Comparison of ENCODE assay signal across 15 mouse cellular contexts in genomic region chr14:47224476-47225325, GRCm38 (mm10). TPM values are rescaled to one million over a fixed set of nuclear protein-coding genes. Genes with fewer than 3 reads are reported as not detected.
DNase-seq lines count a peak whose midpoint lies in the region; ATAC-seq and TF ChIP-seq lines count a peak whose summit lies in the region.
"Had no signal": no experiment of that assay in that cellular context is flagged by ENCODE, and none has a peak within 500 bp of the region (broad histone marks: within the 10 kb centered on the region; RNA-seq: fewer than 3 reads in every experiment).

No protein-coding gene starts in this region.

- no peaks in the 10 kb centered on the region for H3K4me1 ChIP-seq in lung, embryonic 14.5 days (ENCODE audit: insufficient read depth)
- no peaks in the 10 kb centered on the region for H3K4me1 ChIP-seq in hindbrain, embryonic 11.5 days (replicated peaks; ENCODE audit: control insufficient read depth, insufficient read depth, low read length)
- H3K4me1 ChIP-seq: megakaryocyte, embryonic 14.5 days; neural tube, embryonic 12.5 days had no signal

- DNase-seq in adrenal gland, postnatal 14 days: peak; percentile 10
- no peak for DNase-seq in adrenal gland, adult 18-20 months (ENCODE audit: low spot score in 2 of 2)
- DNase-seq in lung, embryonic 14.5 days: peak; percentile 28
- no peak for DNase-seq in lung, postnatal 25 days (ENCODE audit: low spot score)
- DNase-seq in ZHBTc4 (ENCODE audit: low read depth, low spot score): peak; percentile 60
- DNase-seq in testis, postnatal 14 days (ENCODE audit: low spot score): peak; percentile 68
- no peak for DNase-seq in urinary bladder, postnatal 36 days (ENCODE audit: low spot score in 2 of 2)
- no peak for DNase-seq in hindbrain, embryonic 11.5 days (ENCODE audit: low spot score)
- DNase-seq: adrenal gland, adult 2 months; cerebellum, adult 11 months; layer of hippocampus, adult 9-11 months had no signal

- H3K9me3 ChIP-seq in lung, embryonic 14.5 days (ENCODE audit: low read depth, low read length): no peaks in the 10 kb centered on the region
- no peaks in the 10 kb centered on the region for H3K9me3 ChIP-seq in hindbrain, embryonic 11.5 days (ENCODE audit: control insufficient read depth, low read length)
- H3K9me3 ChIP-seq: neural tube, embryonic 12.5 days had no signal

- no peak; the same call in 1 of the 2 replicates for TF ChIP-seq CTCF in lung, embryonic 14.5 days (IDR thresholded peaks at IDR 0.05; ENCODE audit: low read depth)

- no peak for ATAC-seq in lung, embryonic 14.5 days (ENCODE audit: insufficient read depth)
- no peak for ATAC-seq in hindbrain, embryonic 11.5 days (ENCODE audit: low FRiP score)
- ATAC-seq: hindbrain, postnatal 0 days had no signal

- WGBS in lung, embryonic 14.5 days: 69% methylated on average over 10 of the region's 10 CpGs
- WGBS in hindbrain, embryonic 11.5 days: 86% methylated on average over 10 of the region's 10 CpGs

- no peaks in the 10 kb centered on the region for H3K36me3 ChIP-seq in lung, embryonic 14.5 days (ENCODE audit: insufficient read depth)
- H3K36me3 ChIP-seq in hindbrain, embryonic 11.5 days (ENCODE audit: control insufficient read depth, insufficient read depth, low read length): no peaks in the 10 kb centered on the region
- H3K36me3 ChIP-seq: heart, embryonic 12.5 days; neural tube, embryonic 12.5 days had no signal

- no peak overlapping the region for H3K4me3 ChIP-seq in lung, embryonic 14.5 days (ENCODE audit: low read depth, low read length)
- no peak overlapping the region for H3K4me3 ChIP-seq in hindbrain, embryonic 11.5 days (ENCODE audit: low read depth, low read length)
- H3K4me3 ChIP-seq: heart, embryonic 12.5 days; megakaryocyte, embryonic 14.5 days; neural tube, embryonic 12.5 days had no signal

- H3K27ac ChIP-seq in lung, embryonic 14.5 days (ENCODE audit: low read depth): no peak overlapping the region
- H3K27ac ChIP-seq in hindbrain, embryonic 11.5 days (ENCODE audit: low read depth, low read length): no peak overlapping the region
- H3K27ac ChIP-seq: hindbrain, postnatal 0 days; neural tube, embryonic 12.5 days had no signal

- H3K4me2 ChIP-seq in lung, embryonic 14.5 days: no peak overlapping the region
- no peak overlapping the region for H3K4me2 ChIP-seq in hindbrain, embryonic 11.5 days (replicated peaks; ENCODE audit: low read depth, low read length)
- H3K4me2 ChIP-seq: heart, embryonic 12.5 days; neural tube, embryonic 12.5 days had no signal

- H3K9ac ChIP-seq in lung, embryonic 14.5 days: no peak overlapping the region
- H3K9ac ChIP-seq in hindbrain, embryonic 11.5 days (ENCODE audit: low read depth, low read length): no peak overlapping the region
- H3K9ac ChIP-seq: heart, embryonic 12.5 days; neural tube, embryonic 12.5 days had no signal

- no peaks in the 10 kb centered on the region for H3K27me3 ChIP-seq in lung, embryonic 14.5 days (ENCODE audit: insufficient read depth, low read length)
- H3K27me3 ChIP-seq in hindbrain, embryonic 11.5 days (ENCODE audit: control insufficient read depth, insufficient read depth, low read length): no peaks in the 10 kb centered on the region
- H3K27me3 ChIP-seq: heart, embryonic 12.5 days; megakaryocyte, embryonic 14.5 days; neural tube, embryonic 12.5 days had no signal

RNA-seq across cellular contexts. Expression of gene Gch1, which starts 35.5 kb away (rescaled TPM):
- 42.0 and 51.3 TPM in 2 replicates for total RNA-seq in adrenal gland, postnatal 14 days (2021)
- 100 to 1,000 TPM in 1 of 2 experiments, 10 to 100 TPM in 1; 72.7 to 115 TPM for total RNA-seq in adrenal gland, adult 18-20 months (2021)
- polyA plus RNA-seq in lung, embryonic 14.5 days (2014; fragmentation: Nextera tagmentation; extraction: Ambion mirVana): 3.5 and 4.1 TPM in 2 replicates
- 2.8 and 3.2 TPM in 2 replicates for polyA plus RNA-seq in hindbrain, embryonic 11.5 days (2014; fragmentation: Nextera tagmentation; extraction: Ambion mirVana)

RNA-seq across cellular contexts. Expression of gene Wdhd1, which starts 52.0 kb away (rescaled TPM):
- 7.1 and 9.8 TPM in 2 replicates for total RNA-seq in adrenal gland, postnatal 14 days (2021)
- total RNA-seq in adrenal gland, adult 18-20 months (2021): 1 to 10 TPM; 1.4 TPM
- polyA plus RNA-seq in lung, embryonic 14.5 days (2014; fragmentation: Nextera tagmentation; extraction: Ambion mirVana): 44.2 and 46.8 TPM in 2 replicates
- polyA plus RNA-seq in hindbrain, embryonic 11.5 days (2014; fragmentation: Nextera tagmentation; extraction: Ambion mirVana): 36.5 and 38.9 TPM in 2 replicates

RNA-seq across cellular contexts. Expression of gene Socs4, which starts 52.0 kb away (rescaled TPM):
- 22.7 and 24.2 TPM in 2 replicates for total RNA-seq in adrenal gland, postnatal 14 days (2021)
- 10 to 100 TPM; 19.2 to 21.5 TPM for total RNA-seq in adrenal gland, adult 18-20 months (2021)
- 4.1 and 4.3 TPM in 2 replicates for polyA plus RNA-seq in lung, embryonic 14.5 days (2014; fragmentation: Nextera tagmentation; extraction: Ambion mirVana)
- polyA plus RNA-seq in hindbrain, embryonic 11.5 days (2014; fragmentation: Nextera tagmentation; extraction: Ambion mirVana): 5.3 and 7.2 TPM in 2 replicates

Comparison
In these comparisons a context has a peak if more than half of its experiments do, and no peak if none do; other contexts are left out.
1. DNase-seq: peak in adrenal gland, postnatal 14 days (single experiment), lung, embryonic 14.5 days (single experiment), ZHBTc4 (single experiment) and testis, postnatal 14 days (single experiment); none in adrenal gland, adult 18-20 months (0 of 2), lung, postnatal 25 days (single experiment), urinary bladder, postnatal 36 days (0 of 2) and hindbrain, embryonic 11.5 days (single experiment).